Mouse (Mus musculus): ENCODE data around the gene Ros1. TPM values are rescaled to one million over a fixed set of nuclear protein-coding genes. Genes with fewer than 3 reads are reported as not detected.

Gene Ros1
- not detected for total RNA-seq (2022)

- no peak for DNase-seq (ENCODE audit: low spot score in 2 of 2)
Observed at GRCm38 (mm10) chr10:52194957-52195852, at the start of gene Ros1. Gene Ros1, minus strand, starts transcription at chr10:52195244.

GRCm38 (mm10) chr10:52242680-52243323, 47.8 kb upstream of the Ros1 start:
- DNase-seq (ENCODE audit: low spot score in 2 of 2) = no peak

- no peak for DNase-seq (ENCODE audit: low spot score in 2 of 2)
Observed at GRCm38 (mm10) chr10:52242015-52242414, 47.0 kb upstream of the Ros1 start.

GRCm38 (mm10) chr10:52235461-52235860, 40.4 kb upstream of the Ros1 start:
- DNase-seq (ENCODE audit: low spot score in 2 of 2) = no peak

GRCm38 (mm10) chr10:52234654-52234981, 39.6 kb upstream of the Ros1 start:
- no peak for DNase-seq (ENCODE audit: low spot score in 2 of 2)

DNA sequence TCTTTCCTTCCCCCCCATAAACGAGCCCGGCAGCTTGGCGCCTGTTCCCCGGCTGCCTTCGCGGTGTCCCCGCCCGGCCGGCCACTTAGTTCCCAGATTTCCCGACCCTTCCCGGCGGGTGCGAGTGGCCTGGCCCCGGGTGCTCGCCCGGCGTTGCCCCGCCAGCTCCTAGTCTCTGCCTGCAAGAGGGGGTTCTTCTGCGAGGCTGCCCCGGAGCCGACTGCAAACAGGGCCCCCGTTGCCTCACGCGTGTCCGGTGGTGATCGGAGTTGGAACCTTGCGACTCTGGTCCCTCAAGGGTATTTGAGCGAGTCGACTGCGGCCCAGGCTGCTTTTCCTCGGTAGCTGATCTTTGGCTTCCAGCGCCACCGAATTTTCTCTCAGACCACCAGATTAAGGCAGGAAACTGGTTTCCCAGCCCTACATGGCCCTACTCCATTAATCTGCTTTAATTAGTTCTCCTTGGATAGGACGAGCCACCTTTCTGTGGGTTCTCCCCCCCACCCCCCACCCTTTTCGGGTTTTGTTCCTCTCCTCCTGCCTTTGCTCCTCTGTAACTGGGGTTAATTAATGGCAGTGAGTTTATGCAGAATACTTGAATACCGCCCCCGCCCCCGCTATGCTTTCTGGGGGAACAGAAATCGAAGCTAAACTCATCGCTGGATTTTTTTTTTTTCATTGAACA, 39.1 kb upstream of the Ros1 start:
- no peak for DNase-seq (ENCODE audit: low spot score in 2 of 2)

DNA sequence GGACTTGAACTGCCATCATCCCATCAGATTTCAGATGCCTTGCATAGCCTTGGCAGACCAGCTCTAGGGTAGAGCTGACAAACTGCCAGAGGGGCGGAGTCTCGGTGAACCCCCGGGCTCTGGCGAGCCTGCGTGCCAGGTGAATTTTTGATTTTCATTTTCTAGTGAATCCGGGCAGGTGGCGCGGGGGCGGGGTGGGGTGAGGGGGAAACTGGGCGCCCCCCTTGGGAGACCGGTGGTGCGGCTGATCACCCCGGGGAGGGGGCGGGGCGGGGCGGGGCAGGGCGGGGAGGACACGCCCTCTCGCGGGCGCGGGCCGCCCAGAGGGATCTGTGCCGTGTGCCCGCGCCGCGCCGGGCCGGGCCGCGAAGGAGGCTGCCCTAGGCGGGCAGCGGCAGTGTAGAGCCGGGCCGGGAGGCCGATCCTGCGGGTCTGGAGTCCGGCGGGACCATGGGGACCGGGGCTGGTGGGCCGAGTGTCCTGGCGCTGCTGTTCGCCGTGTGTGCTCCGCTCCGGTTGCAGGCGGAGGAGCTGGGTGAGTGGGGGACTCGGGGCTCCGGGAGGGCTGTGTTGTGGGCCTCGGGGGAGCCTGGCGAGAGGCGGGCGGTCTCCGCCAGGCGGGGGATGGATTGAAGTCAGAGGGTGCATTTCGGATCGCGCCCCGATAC, 38.4 kb upstream of the Ros1 start, which contains the start of gene Dcbld1:
Gene Dcbld1 (plus strand): TSS at position 319 of the 668 bp plus-strand sequence.
- DNase-seq (ENCODE audit: low spot score in 2 of 2) = peak; percentile 26

DNA sequence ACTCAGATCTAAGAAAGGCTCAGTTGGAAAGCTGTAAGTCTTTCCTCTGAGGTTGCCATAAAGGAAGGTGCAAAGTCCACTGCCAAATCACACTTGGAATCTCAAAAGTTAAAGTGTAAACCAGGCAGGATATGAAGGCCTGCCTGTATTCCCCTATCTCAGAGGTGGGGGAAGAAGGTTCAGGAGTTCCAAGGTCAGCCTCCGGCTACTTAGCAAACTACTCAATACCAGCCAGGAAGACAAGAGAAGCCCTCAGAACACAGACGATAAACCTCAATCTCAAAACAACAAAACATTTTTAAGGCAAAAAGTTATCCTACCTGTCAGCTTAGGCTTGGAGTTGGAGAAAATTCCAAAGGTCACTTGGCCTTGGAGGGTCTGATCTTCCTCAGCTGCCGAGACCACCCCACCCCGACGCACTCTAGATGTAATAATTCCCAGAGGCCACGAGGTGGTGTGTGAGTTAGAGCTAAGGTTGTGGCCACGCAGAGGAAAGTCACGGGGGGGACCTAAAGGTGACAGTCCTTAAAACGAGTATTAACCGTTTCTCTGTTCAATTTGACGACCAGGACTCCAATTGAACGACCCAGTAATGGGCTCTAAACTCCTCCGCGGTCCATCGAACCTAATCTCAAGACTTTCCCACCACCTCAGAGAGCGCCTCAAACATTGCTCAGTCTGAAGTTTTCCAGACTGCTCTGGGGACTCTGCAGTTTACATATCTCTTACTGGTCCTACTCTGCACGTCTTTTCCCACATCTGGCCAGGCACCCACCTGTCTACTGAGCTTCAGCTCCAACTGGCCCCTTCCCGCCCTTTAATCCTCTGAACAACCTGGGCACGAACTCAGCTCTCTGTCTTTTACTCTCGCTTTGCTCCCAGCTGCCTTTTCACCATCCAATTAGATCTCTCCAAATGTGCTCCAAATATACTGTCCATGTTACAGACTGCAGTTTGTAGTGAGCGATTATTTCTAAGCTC, 37.4 kb upstream of the Ros1 start:
- DNase-seq (ENCODE audit: low spot score in 2 of 2) = peak in 1 of 2 experiments; percentile 3

DNA sequence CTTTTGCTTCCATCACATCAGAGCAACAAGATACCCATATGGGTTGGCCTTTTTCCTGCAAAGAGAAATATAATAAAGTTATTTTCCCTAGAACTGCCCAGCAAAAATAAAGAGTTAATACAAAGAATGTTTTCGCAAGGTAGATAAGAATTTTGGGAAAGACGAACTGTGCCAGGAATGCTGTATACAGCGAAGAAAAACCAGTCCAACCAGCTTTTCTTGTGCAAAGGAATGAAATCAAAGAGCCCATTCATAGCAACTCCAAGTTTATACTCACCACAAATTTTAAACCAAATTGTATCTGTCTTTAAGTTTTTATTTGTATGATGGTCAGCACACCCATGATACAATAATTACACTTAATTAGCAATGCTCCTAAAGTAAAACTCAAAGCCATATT, 24.6 kb upstream of the Ros1 start:
- DNase-seq (ENCODE audit: low spot score in 2 of 2) = no peak

DNA sequence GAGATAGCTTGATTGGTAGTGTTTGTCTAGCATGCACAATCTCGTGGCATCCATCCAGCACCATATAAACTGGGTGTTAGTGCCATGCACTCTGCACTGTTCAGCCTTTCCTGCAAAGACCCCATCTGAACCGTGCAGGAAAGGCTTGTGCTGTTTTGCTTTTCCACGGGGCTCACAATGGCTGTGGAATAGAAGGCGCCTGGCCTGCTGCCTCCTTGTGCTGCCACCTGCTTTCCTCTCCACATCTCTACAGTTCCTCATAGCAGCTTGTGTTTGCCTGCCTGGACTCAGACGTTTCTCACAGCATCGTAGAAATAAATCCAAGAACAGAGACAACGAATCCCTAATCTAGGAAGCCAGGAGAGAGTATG, 22.5 kb upstream of the Ros1 start:
- DNase-seq (ENCODE audit: low spot score in 2 of 2) = no peak

DNA sequence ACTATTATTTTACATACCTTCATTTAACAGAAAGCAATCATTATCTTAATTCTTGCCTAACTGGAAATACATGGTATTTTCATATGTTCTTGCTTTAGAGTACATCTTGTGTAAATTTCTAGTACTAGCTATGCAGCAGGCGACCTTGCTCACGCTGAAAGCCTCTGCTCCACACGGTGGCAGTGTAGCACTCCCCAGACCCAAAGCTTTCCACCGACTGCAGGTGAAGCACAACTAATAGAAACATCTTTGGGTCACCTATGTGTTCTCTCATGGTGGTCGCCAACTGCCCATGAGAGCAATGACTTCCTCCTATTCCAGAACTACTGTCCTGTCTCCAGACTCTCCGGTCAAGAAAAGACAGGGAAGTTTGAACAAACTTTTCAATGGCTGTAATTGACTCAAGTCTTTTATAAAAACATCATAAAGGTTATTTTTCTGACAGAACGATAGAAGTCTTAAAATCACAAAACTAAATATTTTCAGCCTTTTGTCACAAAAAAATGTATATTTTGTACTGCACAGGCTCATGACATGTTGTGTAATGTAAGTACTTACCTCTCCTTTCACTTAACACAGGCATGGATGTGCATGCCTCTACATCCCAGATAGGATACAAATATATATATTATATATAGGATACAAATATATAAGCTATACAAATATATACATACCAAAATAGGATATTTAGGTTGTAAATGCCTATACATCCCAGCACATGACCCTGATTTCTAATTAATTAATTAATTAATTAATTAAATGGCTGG, 21.9 kb upstream of the Ros1 start:
- peak in 1 of 2 experiments; percentile 18 for DNase-seq (ENCODE audit: low spot score in 2 of 2)

DNA sequence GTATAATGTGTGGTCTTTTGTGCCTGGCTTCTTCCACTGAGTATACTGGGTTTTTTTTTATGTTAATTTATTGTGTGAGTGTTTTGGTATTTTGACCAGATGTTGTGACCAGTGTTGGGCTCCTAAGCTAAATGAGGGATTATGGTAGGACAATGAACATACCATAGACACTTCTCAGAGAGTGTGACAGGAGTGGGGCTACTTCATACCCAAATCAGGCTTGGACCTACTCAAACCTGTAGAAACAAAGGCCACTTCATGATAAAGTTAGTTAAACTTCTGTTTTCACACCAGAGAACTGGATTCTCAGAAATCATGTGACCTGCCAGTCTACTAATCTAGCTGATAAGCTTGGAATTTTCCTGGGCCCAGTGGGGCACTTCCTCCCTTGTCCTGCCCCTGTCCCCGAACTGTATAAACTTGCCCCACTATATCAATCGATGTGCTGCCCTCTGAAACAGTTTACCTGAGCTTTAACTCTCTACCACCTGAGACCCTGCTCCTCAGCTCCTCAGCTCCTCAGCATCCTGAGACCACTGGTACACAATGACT, 20.3 kb upstream of the Ros1 start:
- DNase-seq (ENCODE audit: low spot score in 2 of 2) = no peak

DNA sequence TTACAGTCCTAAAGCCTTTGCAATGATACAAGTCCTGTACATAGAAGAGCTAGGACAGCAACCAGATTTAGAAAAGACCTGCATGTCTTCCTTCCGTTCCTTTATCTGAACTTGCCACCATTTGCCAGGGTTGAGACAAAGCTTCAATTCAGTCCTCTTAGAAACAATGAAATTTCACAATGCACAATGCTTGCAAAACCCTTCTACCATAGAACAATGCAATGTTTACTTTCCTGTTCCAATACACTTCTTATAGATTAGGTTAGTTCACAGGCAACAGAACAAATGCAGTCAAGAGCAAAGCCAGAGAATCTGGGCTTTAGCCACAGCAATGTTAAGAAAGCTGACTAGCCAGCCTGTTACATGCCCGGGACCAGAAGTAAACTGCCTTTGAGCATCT, 9.0 kb upstream of the Ros1 start:
- no peak for DNase-seq (ENCODE audit: low spot score in 2 of 2)

DNA sequence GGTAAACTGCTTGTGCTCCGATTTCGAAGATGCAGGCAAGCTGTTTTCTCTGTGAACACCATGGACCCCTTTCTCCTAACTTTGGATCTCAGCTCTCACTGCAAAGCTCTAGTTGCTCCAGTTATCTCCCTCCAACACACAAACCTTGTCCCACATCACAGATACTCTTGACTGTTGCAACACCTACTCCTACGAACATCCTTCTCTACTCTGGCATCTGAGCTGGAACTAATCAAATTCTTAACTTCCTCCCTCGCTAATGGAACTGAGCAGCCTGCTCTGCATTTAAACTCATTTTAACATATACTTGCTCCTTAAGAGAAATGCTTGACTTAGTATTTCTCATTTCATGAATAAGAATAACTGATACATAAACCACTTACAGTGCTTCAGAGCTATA, 9.1 kb downstream of the Ros1 start:
- peak in 1 of 2 experiments; percentile 6 for DNase-seq (ENCODE audit: low spot score in 2 of 2)

- DNase-seq (ENCODE audit: low spot score in 2 of 2) = no peak
Observed at GRCm38 (mm10) chr10:52182878-52183277, 12.2 kb downstream of the Ros1 start.

GRCm38 (mm10) chr10:52174376-52174775, 20.7 kb downstream of the Ros1 start:
- DNase-seq (ENCODE audit: low spot score in 2 of 2) = no peak

DNA sequence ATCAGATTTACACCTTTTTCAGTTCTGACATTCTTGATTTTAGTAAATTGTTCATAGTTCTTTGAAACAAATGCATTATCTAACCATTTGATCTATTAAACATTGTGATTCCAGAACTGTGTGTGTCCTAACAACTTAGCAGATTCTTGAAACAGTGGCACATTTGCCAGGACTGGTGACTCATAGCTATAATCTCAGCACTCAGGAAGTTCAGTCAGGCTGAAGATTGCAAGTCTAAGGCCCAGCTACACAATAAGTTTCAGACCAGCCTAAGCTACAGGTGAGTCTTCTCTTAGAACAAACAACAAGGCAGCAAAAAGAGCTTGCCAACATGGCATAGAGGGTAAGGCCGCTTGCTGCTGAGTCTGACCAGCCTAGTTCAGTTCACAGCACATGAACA, 24.6 kb downstream of the Ros1 start:
- DNase-seq (ENCODE audit: low spot score in 2 of 2) = no peak

DNA sequence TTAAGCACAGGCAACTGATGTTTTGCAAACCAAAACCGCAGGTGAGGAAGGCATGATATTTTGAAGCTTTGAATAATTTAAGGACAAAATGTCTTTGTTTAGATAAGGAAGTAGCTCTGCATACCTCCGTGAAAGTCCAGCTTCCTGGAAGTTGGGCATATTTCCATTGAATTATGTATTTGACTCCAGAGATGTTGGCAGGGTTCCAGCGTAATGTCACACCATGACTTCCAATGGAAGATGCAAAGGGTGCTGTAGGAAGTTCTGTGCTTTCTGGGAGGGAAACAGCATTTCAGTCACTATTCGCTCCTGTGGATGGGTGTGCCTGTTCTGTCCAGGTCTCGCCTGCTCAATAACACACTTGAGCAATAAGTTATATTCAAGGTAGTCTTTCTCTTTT, 25.2 kb downstream of the Ros1 start:
- no peak for DNase-seq (ENCODE audit: low spot score in 2 of 2)

- DNase-seq (ENCODE audit: low spot score in 2 of 2) = no peak
Observed at GRCm38 (mm10) chr10:52165376-52165775, 29.7 kb downstream of the Ros1 start.
